11 mouse cellular contexts compared by ENCODE assay signal in genomic region chrX:71664688-71665026, GRCm38 (mm10). TPM values are rescaled to one million over a fixed set of nuclear protein-coding genes. Genes with fewer than 3 reads are reported as not detected.
DNase-seq lines count a peak whose midpoint lies in the region; ATAC-seq lines count a peak whose summit lies in the region.
"Had no signal": no experiment of that assay in that cellular context is flagged by ENCODE, and none has a peak within 500 bp of the region (broad histone marks: within the 10 kb centered on the region; RNA-seq: fewer than 3 reads in every experiment).

No protein-coding gene starts in this region.

- peak overlapping the region; percentile 72 for H3K4me2 ChIP-seq in kidney, embryonic 15.5 days
- peak overlapping the region; percentile 68 for H3K4me2 ChIP-seq in embryonic facial prominence, embryonic 11.5 days (ENCODE audit: low read depth, low read length)
- H3K4me2 ChIP-seq in intestine, embryonic 15.5 days (replicated peaks) = peak overlapping the region; percentile 70
- H3K4me2 ChIP-seq in neural tube, embryonic 11.5 days (ENCODE audit: low read depth) = peak overlapping the region; percentile 58

- no peak for DNase-seq in kidney, postnatal 14 days
- no peak for DNase-seq in embryonic facial prominence, embryonic 11.5 days (ENCODE audit: low spot score)
- peak; percentile 46 for DNase-seq in neural tube, embryonic 11.5 days (ENCODE audit: low spot score)
- no peak for DNase-seq in adrenal gland, adult 8-10 months
- no peak for DNase-seq in ovary, postnatal 14 days (ENCODE audit: low spot score)

- peaks cover 3% of the 10 kb centered on the region; the same call in 1 of the 2 replicates for H3K4me1 ChIP-seq in kidney, embryonic 15.5 days
- no peaks in the 10 kb centered on the region for H3K4me1 ChIP-seq in embryonic facial prominence, embryonic 11.5 days (ENCODE audit: control insufficient read depth, insufficient read depth, low read length)
- no peaks in the 10 kb centered on the region for H3K4me1 ChIP-seq in intestine, embryonic 15.5 days (replicated peaks)
- no peaks in the 10 kb centered on the region for H3K4me1 ChIP-seq in neural tube, embryonic 11.5 days (ENCODE audit: control insufficient read depth, insufficient read depth, low read length)

- no peaks in the 10 kb centered on the region for H3K36me3 ChIP-seq in kidney, embryonic 15.5 days
- H3K36me3 ChIP-seq in embryonic facial prominence, embryonic 11.5 days (replicated peaks; ENCODE audit: control insufficient read depth, insufficient read depth, low read depth, low read length) = no peaks in the 10 kb centered on the region
- H3K36me3 ChIP-seq in intestine, embryonic 15.5 days = no peaks in the 10 kb centered on the region
- H3K36me3 ChIP-seq in neural tube, embryonic 11.5 days (ENCODE audit: control insufficient read depth, insufficient read depth, low read length) = no peaks in the 10 kb centered on the region

- peak overlapping the region; percentile 47 for H3K4me3 ChIP-seq in kidney, embryonic 15.5 days (replicated peaks)
- peak overlapping the region; percentile 38 for H3K4me3 ChIP-seq in embryonic facial prominence, embryonic 11.5 days (ENCODE audit: low read depth, low read length)
- H3K4me3 ChIP-seq in intestine, embryonic 15.5 days (replicated peaks) = peak overlapping the region; percentile 45
- peak overlapping the region; percentile 35 for H3K4me3 ChIP-seq in neural tube, embryonic 11.5 days (ENCODE audit: low read depth, low read length)

- no peak; the same call in 1 of the 2 replicates for ATAC-seq in kidney, embryonic 15.5 days (replicated peaks; ENCODE audit: low FRiP score)
- ATAC-seq in embryonic facial prominence, embryonic 11.5 days (replicated peaks; ENCODE audit: insufficient number of reproducible peaks, low FRiP score, low TSS enrichment, low read depth) = 0 out of 2 replicates have a peak, but pooled peaks have one; percentile 42
- ATAC-seq in intestine, embryonic 15.5 days = no peak; the same call in 1 of the 2 replicates
- ATAC-seq in neural tube, embryonic 11.5 days (ENCODE audit: insufficient read depth, low FRiP score, low TSS enrichment) = peak; percentile 35; the same call in 1 of the 2 replicates
- ATAC-seq in activated CD4-positive, CD25-positive, alpha-beta regulatory T cell, adult 4 months = no peak

- H3K9ac ChIP-seq in kidney, embryonic 15.5 days = no peak overlapping the region
- H3K9ac ChIP-seq in embryonic facial prominence, embryonic 11.5 days (replicated peaks; ENCODE audit: low read length) = peak overlapping the region; percentile 44; the same call in 1 of the 2 replicates
- no peak overlapping the region for H3K9ac ChIP-seq in intestine, embryonic 15.5 days
- no peak overlapping the region; the same call in 1 of the 2 replicates for H3K9ac ChIP-seq in neural tube, embryonic 11.5 days (ENCODE audit: low read length)

- H3K27me3 ChIP-seq in kidney, embryonic 15.5 days = peaks cover 97% of the 10 kb centered on the region
- H3K27me3 ChIP-seq in embryonic facial prominence, embryonic 11.5 days (ENCODE audit: control insufficient read depth, insufficient read depth, low read length) = peaks cover 3% of the 10 kb centered on the region
- H3K27me3 ChIP-seq in intestine, embryonic 15.5 days (replicated peaks) = peaks cover 44% of the 10 kb centered on the region
- peaks cover 65% of the 10 kb centered on the region for H3K27me3 ChIP-seq in neural tube, embryonic 11.5 days (ENCODE audit: control insufficient read depth, insufficient read depth, low read length)

- WGBS in kidney, embryonic 15.5 days = 20% methylated on average over 15 of the region's 15 CpGs
- WGBS in embryonic facial prominence, embryonic 11.5 days = 5% methylated on average over 15 of the region's 15 CpGs
- 15% methylated on average over 15 of the region's 15 CpGs for WGBS in intestine, embryonic 15.5 days
- 12% methylated on average over 15 of the region's 15 CpGs for WGBS in neural tube, embryonic 11.5 days

- no peak overlapping the region for H3K27ac ChIP-seq in kidney, embryonic 15.5 days
- no peak overlapping the region for H3K27ac ChIP-seq in embryonic facial prominence, embryonic 11.5 days (replicated peaks; ENCODE audit: low read depth, low read length)
- no peak overlapping the region for H3K27ac ChIP-seq in intestine, embryonic 15.5 days
- no peak overlapping the region for H3K27ac ChIP-seq in neural tube, embryonic 11.5 days (ENCODE audit: low read depth, low read length)

- no peaks in the 10 kb centered on the region; the same call in 1 of the 2 replicates for H3K9me3 ChIP-seq in kidney, embryonic 15.5 days (replicated peaks)
- no peaks in the 10 kb centered on the region for H3K9me3 ChIP-seq in embryonic facial prominence, embryonic 11.5 days (replicated peaks; ENCODE audit: control insufficient read depth, low read length)
- H3K9me3 ChIP-seq in intestine, embryonic 15.5 days = 0 out of 2 replicates have a peak, but pooled peaks cover 3% of the 10 kb centered on the region
- H3K9me3 ChIP-seq in neural tube, embryonic 11.5 days (ENCODE audit: control insufficient read depth, low read length) = no peaks in the 10 kb centered on the region; the same call in 1 of the 2 replicates

RNA-seq across cellular contexts. Expression of gene Gpr50, which starts 1.2 kb away (rescaled TPM):
- polyA plus RNA-seq in kidney, embryonic 15.5 days (2015; fragmentation: Nextera tagmentation; extraction: Ambion mirVana) = 0.34 and 0.42 TPM in 2 replicates
- polyA plus RNA-seq in embryonic facial prominence, embryonic 11.5 days (2014; fragmentation: Nextera tagmentation; extraction: Ambion mirVana) = 15.1 and 17.8 TPM in 2 replicates
- polyA plus RNA-seq in intestine, embryonic 15.5 days (2015; fragmentation: Nextera tagmentation; extraction: Ambion mirVana) = 0.87 and 1.1 TPM in 2 replicates
- 0.11 and 0.61 TPM in 2 replicates for polyA plus RNA-seq in neural tube, embryonic 11.5 days (2014; fragmentation: Nextera tagmentation; extraction: Ambion mirVana)
- not detected for total RNA-seq in adrenal gland, adult 8-10 months (2022)
- polyA plus RNA-seq in activated CD4-positive, CD25-positive, alpha-beta regulatory T cell, adult 4 months (2017; shearing (Covaris generic)) = not detected
- total RNA-seq: common myeloid progenitor, adult 5-6 weeks; MEL; neutrophil, adult 5-6 weeks had no signal

Comparison
In these comparisons a context has a peak if more than half of its experiments do, and no peak if none do; other contexts are left out.
1. ATAC-seq: peak in embryonic facial prominence, embryonic 11.5 days (single experiment) and neural tube, embryonic 11.5 days (single experiment); none in kidney, embryonic 15.5 days (single experiment), intestine, embryonic 15.5 days (single experiment) and activated CD4-positive, CD25-positive, alpha-beta regulatory T cell, adult 4 months (single experiment).
2. Peak in every context shown above with its lines, with median percentiles within 50 percentile points of each other: H3K4me2 ChIP-seq and H3K4me3 ChIP-seq.